Mouse (Mus musculus) testis, adult 2 months (tissue): ENCODE measurements at regions not wholly inside any gene's neighbourhood (a gene's known extent, or its start where the extent isn't known, plus 50 kb on each side); places are given as distances from the start of the nearest gene placed in this dataset.

ENCODE experiments used
- CTCF ChIP-seq: fragments of 200-500 bp; IDR thresholded peaks from 2 replicates; pipeline ENCODE4 v1.5.1; 2012; ENCODE audit warnings: low read depth, mild to moderate bottlenecking, inconsistent platforms, low read length, moderate library complexity; ENCODE audit not compliant: control insufficient read depth, insufficient read depth, insufficient replicate concordance
- POLR2A ChIP-seq: fragments of 200-500 bp; IDR thresholded peaks from 2 replicates; pipeline ENCODE4 v1.6.1; 2012; ENCODE audit warnings: low read depth, mild to moderate bottlenecking, inconsistent platforms, low read length, moderate library complexity; ENCODE audit not compliant: control insufficient read depth

- TF ChIP-seq CTCF (no peak), POLR2A (no peak)
Measured at GRCm38 (mm10) chr2:61453490-61454281, 124.7 kb upstream of the Tank start.
